26 mouse cellular contexts compared by ENCODE assay signal in the genomic region with DNA sequence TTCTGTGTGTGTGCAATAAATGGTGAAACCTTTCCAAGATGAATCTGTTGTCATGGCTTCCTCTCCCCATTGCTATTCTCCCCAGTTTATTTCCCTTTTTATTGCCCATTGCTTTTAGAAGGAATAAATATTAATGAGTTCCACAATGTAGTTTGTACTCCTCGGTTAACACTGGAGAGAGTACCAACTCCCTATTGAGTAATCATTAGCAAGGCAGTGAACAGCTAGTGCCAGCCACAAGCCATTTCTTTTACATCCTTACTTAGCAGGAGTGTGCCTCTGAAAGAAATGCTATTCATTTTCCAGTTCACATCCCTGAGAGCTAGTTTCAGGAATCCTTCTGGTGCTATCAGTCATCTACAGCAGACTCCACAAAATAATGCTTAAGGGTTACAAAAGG.
A peak's percentile ranks its signal among the peaks of the same experiment; 100 is the strongest.
DNase-seq lines count a peak whose midpoint lies in the region; ATAC-seq and TF ChIP-seq lines count a peak whose summit lies in the region.
"Had no signal": no experiment of that assay in that cellular context is flagged by ENCODE, and none has a peak within 500 bp of the region (broad histone marks: within the 10 kb centered on the region; RNA-seq: fewer than 3 reads in every experiment).

No protein-coding gene starts in this region.

- H3K9me3 ChIP-seq in kidney, embryonic 14.5 days (ENCODE audit: control insufficient read depth, low read length): no peaks in the 10 kb centered on the region
- H3K9me3 ChIP-seq in neural tube, embryonic 11.5 days (ENCODE audit: control insufficient read depth, low read length): no peaks in the 10 kb centered on the region
- no peaks in the 10 kb centered on the region for H3K9me3 ChIP-seq in midbrain, embryonic 14.5 days (ENCODE audit: control insufficient read depth, low read length)
- no peaks in the 10 kb centered on the region for H3K9me3 ChIP-seq in neural tube, embryonic 14.5 days (ENCODE audit: control insufficient read depth, low read length)
- no peaks in the 10 kb centered on the region for H3K9me3 ChIP-seq in forebrain, embryonic 14.5 days (replicated peaks; ENCODE audit: control insufficient read depth, low read length)
- H3K9me3 ChIP-seq: embryonic facial prominence, embryonic 15.5 days; forebrain, embryonic 15.5 days; liver, embryonic 15.5 days had no signal

- H3K9ac ChIP-seq in kidney, embryonic 14.5 days (ENCODE audit: low read depth, low read length): no peak overlapping the region
- H3K9ac ChIP-seq in neural tube, embryonic 11.5 days (ENCODE audit: low read length): no peak overlapping the region
- H3K9ac ChIP-seq in midbrain, embryonic 14.5 days (replicated peaks; ENCODE audit: low read length): no peak overlapping the region
- H3K9ac ChIP-seq in neural tube, embryonic 14.5 days (replicated peaks; ENCODE audit: low read depth, low read length): no peak overlapping the region
- no peak overlapping the region for H3K9ac ChIP-seq in forebrain, embryonic 14.5 days (ENCODE audit: low read length)
- H3K9ac ChIP-seq: embryonic facial prominence, embryonic 15.5 days; forebrain, embryonic 15.5 days; liver, embryonic 15.5 days had no signal

- no peak overlapping the region for H3K27ac ChIP-seq in kidney, adult 2 months (ENCODE audit: insufficient read depth, low read depth, low read length)
- no peak overlapping the region for H3K27ac ChIP-seq in kidney, embryonic 14.5 days (ENCODE audit: low read depth, low read length)
- peak overlapping the region; percentile 60; the same call in 1 of the 2 replicates for H3K27ac ChIP-seq in neural tube, embryonic 11.5 days (ENCODE audit: low read depth, low read length)
- peak overlapping the region; percentile 49; the same call in 1 of the 2 replicates for H3K27ac ChIP-seq in midbrain, embryonic 14.5 days (replicated peaks; ENCODE audit: low read depth, low read length)
- H3K27ac ChIP-seq in neural tube, embryonic 14.5 days (ENCODE audit: low read depth, low read length): peak overlapping the region; percentile 16; the same call in 1 of the 2 replicates
- no peak overlapping the region for H3K27ac ChIP-seq in forebrain, embryonic 14.5 days (ENCODE audit: low read depth, low read length)
- H3K27ac ChIP-seq: embryonic facial prominence, embryonic 15.5 days; forebrain, embryonic 15.5 days; liver, embryonic 15.5 days had no signal

- H3K4me2 ChIP-seq in kidney, embryonic 14.5 days (replicated peaks; ENCODE audit: low read depth, low read length): no peak overlapping the region
- no peak overlapping the region for H3K4me2 ChIP-seq in neural tube, embryonic 11.5 days (ENCODE audit: low read depth)
- no peak overlapping the region for H3K4me2 ChIP-seq in midbrain, embryonic 14.5 days (ENCODE audit: low read length)
- no peak overlapping the region for H3K4me2 ChIP-seq in neural tube, embryonic 14.5 days (ENCODE audit: low read depth, low read length)
- no peak overlapping the region for H3K4me2 ChIP-seq in forebrain, embryonic 14.5 days (ENCODE audit: low read length)
- H3K4me2 ChIP-seq: embryonic facial prominence, embryonic 15.5 days; forebrain, embryonic 15.5 days; heart, embryonic 11.5 days; liver, embryonic 15.5 days had no signal

- no peaks in the 10 kb centered on the region for H3K27me3 ChIP-seq in kidney, adult 2 months (replicated peaks; ENCODE audit: control insufficient read depth, insufficient read depth, low read length)
- H3K27me3 ChIP-seq in kidney, embryonic 14.5 days (ENCODE audit: control insufficient read depth, insufficient read depth, low read length): no peaks in the 10 kb centered on the region
- no peaks in the 10 kb centered on the region for H3K27me3 ChIP-seq in neural tube, embryonic 11.5 days (ENCODE audit: control insufficient read depth, insufficient read depth, low read length)
- H3K27me3 ChIP-seq in midbrain, embryonic 14.5 days (ENCODE audit: control insufficient read depth, insufficient read depth, low read length): no peaks in the 10 kb centered on the region
- H3K27me3 ChIP-seq in neural tube, embryonic 14.5 days (ENCODE audit: control insufficient read depth, insufficient read depth, low read length): no peaks in the 10 kb centered on the region
- no peaks in the 10 kb centered on the region for H3K27me3 ChIP-seq in forebrain, embryonic 14.5 days (replicated peaks; ENCODE audit: control insufficient read depth, insufficient read depth, low read length)
- H3K27me3 ChIP-seq: embryonic facial prominence, embryonic 15.5 days; forebrain, embryonic 15.5 days; liver, embryonic 15.5 days had no signal

- no peak for ATAC-seq in kidney, embryonic 14.5 days (ENCODE audit: low FRiP score, low TSS enrichment)
- ATAC-seq in neural tube, embryonic 11.5 days (ENCODE audit: insufficient read depth, low FRiP score, low TSS enrichment): peak; percentile 66
- ATAC-seq in midbrain, embryonic 14.5 days (ENCODE audit: low FRiP score, low TSS enrichment): no peak
- peak; percentile 93 for ATAC-seq in neural tube, embryonic 14.5 days (ENCODE audit: low read depth)
- no peak for ATAC-seq in forebrain, embryonic 14.5 days
- ATAC-seq: forebrain, embryonic 15.5 days; intestine, postnatal 0 days had no signal

- WGBS in kidney, adult 2 months: 22% methylated on average over 1 of the region's 1 CpGs
- 68% methylated on average over 1 of the region's 1 CpGs for WGBS in kidney, embryonic 14.5 days
- 34% methylated on average over 1 of the region's 1 CpGs for WGBS in neural tube, embryonic 11.5 days
- 12% methylated on average over 1 of the region's 1 CpGs for WGBS in midbrain, embryonic 14.5 days
- 5% methylated on average over 1 of the region's 1 CpGs for WGBS in neural tube, embryonic 14.5 days
- 38% methylated on average over 1 of the region's 1 CpGs for WGBS in forebrain, embryonic 14.5 days

- no peaks in the 10 kb centered on the region for H3K4me1 ChIP-seq in kidney, adult 2 months (ENCODE audit: control insufficient read depth, insufficient read depth, low read length)
- H3K4me1 ChIP-seq in kidney, embryonic 14.5 days (ENCODE audit: control insufficient read depth, insufficient read depth, low read length): no peaks in the 10 kb centered on the region
- no peaks in the 10 kb centered on the region for H3K4me1 ChIP-seq in neural tube, embryonic 11.5 days (ENCODE audit: control insufficient read depth, insufficient read depth, low read length)
- H3K4me1 ChIP-seq in midbrain, embryonic 14.5 days (ENCODE audit: control insufficient read depth, insufficient read depth, low read length): 0 out of 2 replicates have a peak, but pooled peaks cover 4% of the 10 kb centered on the region
- no peaks in the 10 kb centered on the region for H3K4me1 ChIP-seq in neural tube, embryonic 14.5 days (ENCODE audit: control insufficient read depth, insufficient read depth, low read length)
- no peaks in the 10 kb centered on the region for H3K4me1 ChIP-seq in forebrain, embryonic 14.5 days (ENCODE audit: control insufficient read depth, insufficient read depth, low read length)
- H3K4me1 ChIP-seq: embryonic facial prominence, embryonic 15.5 days; forebrain, embryonic 15.5 days; liver, embryonic 15.5 days had no signal

- no peaks in the 10 kb centered on the region for H3K36me3 ChIP-seq in kidney, adult 2 months (ENCODE audit: control insufficient read depth, insufficient read depth, low read length)
- H3K36me3 ChIP-seq in kidney, embryonic 14.5 days (ENCODE audit: control insufficient read depth, insufficient read depth, low read length): no peaks in the 10 kb centered on the region
- H3K36me3 ChIP-seq in neural tube, embryonic 11.5 days (ENCODE audit: control insufficient read depth, insufficient read depth, low read length): no peaks in the 10 kb centered on the region
- H3K36me3 ChIP-seq in midbrain, embryonic 14.5 days (ENCODE audit: control insufficient read depth, insufficient read depth, low read length): no peaks in the 10 kb centered on the region
- no peaks in the 10 kb centered on the region for H3K36me3 ChIP-seq in neural tube, embryonic 14.5 days (ENCODE audit: control insufficient read depth, insufficient read depth, low read length)
- no peaks in the 10 kb centered on the region for H3K36me3 ChIP-seq in forebrain, embryonic 14.5 days (ENCODE audit: control insufficient read depth, insufficient read depth, low read length)
- H3K36me3 ChIP-seq: embryonic facial prominence, embryonic 15.5 days; forebrain, embryonic 15.5 days; liver, embryonic 15.5 days had no signal

- TF ChIP-seq POLR2A in kidney, adult 2 months (IDR thresholded peaks at IDR 0.05; ENCODE audit: low read depth, low read length): no peak

- TF ChIP-seq CTCF in kidney, adult 2 months (conservative IDR thresholded peaks at IDR 0.05; ENCODE audit: insufficient read depth, insufficient read length, low read depth, low read length): no peak

- no peak overlapping the region for H3K4me3 ChIP-seq in kidney, adult 2 months (ENCODE audit: insufficient read depth, low read depth, low read length)
- H3K4me3 ChIP-seq in kidney, embryonic 14.5 days (ENCODE audit: low read length): no peak overlapping the region
- no peak overlapping the region for H3K4me3 ChIP-seq in neural tube, embryonic 11.5 days (ENCODE audit: low read depth, low read length)
- no peak overlapping the region for H3K4me3 ChIP-seq in midbrain, embryonic 14.5 days (replicated peaks; ENCODE audit: low read depth, low read length)
- no peak overlapping the region for H3K4me3 ChIP-seq in neural tube, embryonic 14.5 days (ENCODE audit: low read depth, low read length)
- H3K4me3 ChIP-seq in forebrain, embryonic 14.5 days (ENCODE audit: low read depth, low read length): no peak overlapping the region
- H3K4me3 ChIP-seq: embryonic facial prominence, embryonic 15.5 days; forebrain, embryonic 15.5 days; liver, embryonic 15.5 days; myocyte had no signal

- DNase-seq in kidney, adult 2 months: peak; percentile 15
- peak; percentile 25 for DNase-seq in neural tube, embryonic 11.5 days (ENCODE audit: low spot score)
- DNase-seq in neural tube, embryonic 10.5 days (ENCODE audit: extremely low spot score, low spot score): no peak
- peak; percentile 17 for DNase-seq in midbrain, embryonic 14.5 days
- no peak for DNase-seq in adrenal gland, postnatal 10 days
- DNase-seq in forebrain, embryonic 14.5 days (ENCODE audit: low spot score): no peak
- DNase-seq: adrenal gland, postnatal 14 days; cerebellum, adult 9-10 months; gastrocnemius, postnatal 10 days; heart, adult 11 months; heart, postnatal 10 days; left cerebral cortex, postnatal 4 days; liver; lung, postnatal 4 days; right cerebral cortex, adult 18-20 months; right cerebral cortex, postnatal 4 days; thymus, adult 18-20 months; thymus, postnatal 36 days had no signal

Comparison
In these comparisons a context has a peak if more than half of its experiments do, and no peak if none do; other contexts are left out.
1. DNase-seq: peak in kidney, adult 2 months (single experiment), neural tube, embryonic 11.5 days (single experiment) and midbrain, embryonic 14.5 days (single experiment); none in neural tube, embryonic 10.5 days (single experiment), adrenal gland, postnatal 10 days (single experiment) and forebrain, embryonic 14.5 days (single experiment).
2. H3K27ac ChIP-seq: peak in neural tube, embryonic 11.5 days (single experiment), midbrain, embryonic 14.5 days (single experiment) and neural tube, embryonic 14.5 days (single experiment); none in kidney, adult 2 months (single experiment), kidney, embryonic 14.5 days (single experiment) and forebrain, embryonic 14.5 days (single experiment).
3. ATAC-seq: peak in neural tube, embryonic 11.5 days (single experiment) and neural tube, embryonic 14.5 days (single experiment); none in kidney, embryonic 14.5 days (single experiment), midbrain, embryonic 14.5 days (single experiment) and forebrain, embryonic 14.5 days (single experiment).